Mouse (Mus musculus) T-helper 2 cell (primary cell): ENCODE measurements around the gene Rel.

Experiments
- in situ Hi-C: fragments of 300-600 bp; cut with MboI, MseI; formaldehyde crosslinking; loops from one replicate; pipeline ENCODE4 v1.15.1; 2025; ENCODE audit warnings: high pct_unique_total_duplicates

The Rel gene

DNA sequence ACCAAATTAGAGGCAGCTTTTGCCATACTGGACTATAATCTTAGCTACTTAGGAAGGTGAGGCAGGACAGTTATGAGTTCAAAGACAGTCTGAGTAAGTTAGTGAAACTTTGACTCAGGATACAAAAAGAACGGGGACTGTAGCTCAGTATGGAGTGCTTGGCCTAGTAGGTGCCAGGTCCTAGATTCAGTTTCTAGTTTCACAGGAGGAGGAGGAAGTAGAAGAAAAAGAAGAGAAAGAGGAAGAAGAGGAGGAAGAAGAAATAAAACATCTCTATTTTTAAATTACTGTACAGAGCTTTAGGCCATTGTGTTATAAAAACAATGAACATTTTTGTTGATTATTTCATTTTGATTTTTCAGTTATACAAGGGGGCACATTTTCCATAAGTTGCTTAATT lies 82.7 kb downstream of the Rel start:
- in situ Hi-C loops = no loop called here
